Mouse (Mus musculus) testis, adult 2 months (tissue): Measurements from ENCODE around the gene Ssx2ip.

Experiments
- CTCF ChIP-seq: fragments of 200-500 bp; IDR thresholded peaks from 2 replicates; pipeline ENCODE4 v1.5.1; 2012; ENCODE audit warnings: low read depth, mild to moderate bottlenecking, inconsistent platforms, low read length, moderate library complexity; ENCODE audit not compliant: control insufficient read depth, insufficient read depth, insufficient replicate concordance
- POLR2A ChIP-seq: fragments of 200-500 bp; IDR thresholded peaks from 2 replicates; pipeline ENCODE4 v1.6.1; 2012; ENCODE audit warnings: low read depth, mild to moderate bottlenecking, inconsistent platforms, low read length, moderate library complexity; ENCODE audit not compliant: control insufficient read depth

DNA sequence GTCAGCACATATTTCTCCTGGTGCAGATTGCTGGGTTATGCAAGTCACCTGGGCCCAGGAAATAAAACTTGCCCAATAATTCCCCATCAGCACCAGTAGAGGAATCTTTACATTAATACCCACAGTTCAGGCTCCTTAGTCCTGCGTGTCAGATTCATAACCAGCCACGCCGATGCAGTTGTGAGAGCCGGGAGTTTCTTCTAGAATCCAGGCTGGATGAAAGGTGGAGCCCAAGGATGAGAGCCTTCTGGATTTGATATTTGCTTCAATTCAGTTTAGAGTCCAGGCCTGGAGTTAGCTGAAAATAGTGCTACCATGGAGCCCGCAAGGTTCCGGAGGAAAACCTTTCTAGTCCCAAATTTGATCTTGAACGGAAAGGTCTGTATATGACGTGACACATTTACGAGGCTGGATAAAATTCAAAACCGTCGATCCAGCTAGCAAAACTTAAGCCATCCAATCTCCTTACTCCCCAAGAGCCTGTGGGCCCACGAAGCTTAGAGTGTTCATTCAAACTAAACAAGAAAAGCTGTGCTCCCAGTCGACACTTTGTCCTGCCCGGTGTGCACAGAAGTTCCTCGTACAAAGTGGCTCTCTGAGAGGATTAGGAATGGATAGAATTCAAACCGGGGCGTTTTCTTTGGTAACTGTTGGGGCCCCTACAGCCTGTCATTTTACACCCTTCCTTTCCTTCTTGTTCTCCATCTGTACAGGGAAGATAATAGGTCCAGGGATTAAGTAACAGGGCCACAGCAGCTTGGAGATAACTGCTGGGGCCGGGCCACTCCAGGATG lies 968 bp downstream of the Ssx2ip start:
- TF ChIP-seq POLR2A: no peak
- TF ChIP-seq CTCF: no peak
